Mouse (Mus musculus): ENCODE measurements at regions not wholly inside any gene's neighbourhood (a gene's known extent, or its start where the extent isn't known, plus 50 kb on each side); places are given as distances from the start of the nearest gene placed in this dataset.

GRCm38 (mm10) chr8:116837991-116838390 is 83.3 kb downstream of the Cmc2 start:
- DNase-seq (ENCODE audit: low spot score) = no peak
- no peak overlapping the region for H3K4me3 ChIP-seq
- WGBS = 68% methylated on average over 2 of the region's 2 CpGs
- no peaks in the 10 kb centered on the region for H3K27me3 ChIP-seq (replicated peaks; ENCODE audit: low read depth, poor library complexity, severe bottlenecking)
- no peaks in the 10 kb centered on the region for H3K4me1 ChIP-seq
- no peak overlapping the region for H3K27ac ChIP-seq (replicated peaks)
- no peaks in the 10 kb centered on the region for H3K36me3 ChIP-seq (replicated peaks)
- no peaks in the 10 kb centered on the region for H3K9me3 ChIP-seq

- DNase-seq (ENCODE audit: low spot score) = no peak
- no peaks in the 10 kb centered on the region for H3K36me3 ChIP-seq (replicated peaks)
- H3K27me3 ChIP-seq (replicated peaks; ENCODE audit: low read depth, poor library complexity, severe bottlenecking) = no peaks in the 10 kb centered on the region
- H3K4me1 ChIP-seq = no peaks in the 10 kb centered on the region
- H3K4me3 ChIP-seq = no peak overlapping the region
- WGBS = 81% methylated on average over 2 of the region's 2 CpGs
- H3K27ac ChIP-seq (replicated peaks) = no peak overlapping the region
- H3K9me3 ChIP-seq = no peaks in the 10 kb centered on the region
Observed at GRCm38 (mm10) chr8:116832181-116832580, 89.1 kb downstream of the Cmc2 start.

- no peaks in the 10 kb centered on the region for H3K36me3 ChIP-seq (replicated peaks)
- H3K27ac ChIP-seq (replicated peaks) = no peak overlapping the region
- H3K27me3 ChIP-seq (replicated peaks; ENCODE audit: low read depth, poor library complexity, severe bottlenecking) = no peaks in the 10 kb centered on the region
- 89% methylated on average over 3 of the region's 3 CpGs for WGBS
- no peaks in the 10 kb centered on the region for H3K4me1 ChIP-seq
- H3K9me3 ChIP-seq = no peaks in the 10 kb centered on the region
- H3K4me3 ChIP-seq = no peak overlapping the region
- DNase-seq (ENCODE audit: low spot score) = no peak
Observed at GRCm38 (mm10) chr8:116829631-116830030, 91.6 kb downstream of the Cmc2 start.

DNA sequence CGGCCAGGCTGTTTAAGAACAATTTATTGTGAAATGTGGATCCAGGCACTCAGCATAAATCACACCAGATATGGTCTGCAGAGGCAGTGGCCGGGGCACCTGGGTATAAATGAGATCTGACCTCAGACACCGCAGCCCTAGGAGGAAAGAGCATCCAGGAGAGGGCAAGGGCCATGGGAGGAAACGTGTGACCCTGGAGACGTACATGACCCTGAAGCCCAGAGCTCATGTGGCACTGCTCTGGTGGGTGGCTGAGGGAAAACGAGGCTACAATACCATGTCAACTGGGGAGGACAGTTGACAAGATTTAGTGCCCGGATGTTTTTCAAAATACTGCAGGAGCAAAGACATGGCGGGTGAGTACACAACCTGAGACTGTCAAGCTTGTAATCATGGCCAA is 93.0 kb downstream of the Cmc2 start:
- no peak overlapping the region for H3K27ac ChIP-seq (replicated peaks)
- WGBS = 81% methylated on average over 8 of the region's 8 CpGs

GRCm38 (mm10) chr8:116827141-116827540 is 94.1 kb downstream of the Cmc2 start:
- Histone ChIP-seq H3K27me3 (replicated peaks; ENCODE audit: low read depth, poor library complexity, severe bottlenecking) (no peaks in the 10 kb centered on the region), H3K9me3 (no peaks in the 10 kb centered on the region), H3K27ac (replicated peaks) (no peak overlapping the region), H3K4me3 (no peak overlapping the region), H3K36me3 (replicated peaks) (no peaks in the 10 kb centered on the region), H3K4me1 (no peaks in the 10 kb centered on the region)
- DNase-seq (ENCODE audit: low spot score) = no peak
- 93% methylated on average over 13 of the region's 13 CpGs for WGBS

More for the DNA sequence above, 93.0 kb downstream of the Cmc2 start:
- H3K4me3 ChIP-seq = no peak overlapping the region
- H3K36me3 ChIP-seq (replicated peaks) = no peaks in the 10 kb centered on the region
- H3K4me1 ChIP-seq = no peaks in the 10 kb centered on the region
- H3K9me3 ChIP-seq = no peaks in the 10 kb centered on the region
- no peaks in the 10 kb centered on the region for H3K27me3 ChIP-seq (replicated peaks; ENCODE audit: low read depth, poor library complexity, severe bottlenecking)
- no peak for DNase-seq (ENCODE audit: low spot score)

- Histone ChIP-seq H3K36me3 (replicated peaks) (no peaks in the 10 kb centered on the region), H3K4me3 (no peak overlapping the region), H3K27ac (replicated peaks) (no peak overlapping the region), H3K4me1 (0 out of 2 replicates have a peak, but pooled peaks cover 4% of the 10 kb centered on the region), H3K27me3 (replicated peaks; ENCODE audit: low read depth, poor library complexity, severe bottlenecking) (no peaks in the 10 kb centered on the region), H3K9me3 (no peaks in the 10 kb centered on the region)
- WGBS = 56% methylated on average over 10 of the region's 10 CpGs
- peak; percentile 12 for DNase-seq (ENCODE audit: low spot score)
Observed at GRCm38 (mm10) chr8:116814118-116814851, 81.5 kb upstream of the Cdyl2 start.

DNA sequence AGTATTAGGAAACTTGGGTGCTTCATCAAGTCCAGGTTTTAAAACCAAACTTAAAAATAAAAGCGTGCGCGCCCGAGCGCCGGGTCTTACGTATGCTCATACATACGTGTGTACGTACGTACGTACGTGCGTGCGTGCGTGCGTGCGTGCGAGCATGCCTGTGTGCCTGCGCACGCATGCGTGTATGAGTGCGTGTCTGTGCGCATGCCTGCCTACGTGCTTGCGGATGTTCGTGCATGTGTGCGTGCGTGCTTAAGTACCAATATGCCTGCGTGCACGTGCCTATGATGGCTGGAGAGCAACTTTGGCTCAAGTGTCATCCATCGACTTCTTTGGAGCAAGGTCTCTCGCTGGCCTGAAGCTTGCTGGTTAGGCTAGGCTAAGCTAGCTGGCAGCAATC is 68.5 kb upstream of the Cdyl2 start:
- no peaks in the 10 kb centered on the region for H3K36me3 ChIP-seq (replicated peaks)

GRCm38 (mm10) chr8:116800636-116801035 is 67.8 kb upstream of the Cdyl2 start:
- no peak for DNase-seq (ENCODE audit: low spot score)
- 0 out of 2 replicates have a peak, but pooled peaks cover 4% of the 10 kb centered on the region for H3K9me3 ChIP-seq
- H3K27ac ChIP-seq (replicated peaks) = no peak overlapping the region
- no peak overlapping the region for H3K4me3 ChIP-seq
- H3K36me3 ChIP-seq (replicated peaks) = no peaks in the 10 kb centered on the region
- H3K4me1 ChIP-seq = no peaks in the 10 kb centered on the region
- 88% methylated on average over 14 of the region's 14 CpGs for WGBS
- H3K27me3 ChIP-seq (replicated peaks; ENCODE audit: low read depth, poor library complexity, severe bottlenecking) = no peaks in the 10 kb centered on the region

More for the DNA sequence above, 68.5 kb upstream of the Cdyl2 start:
- no peak overlapping the region for H3K4me3 ChIP-seq
- H3K9me3 ChIP-seq = 0 out of 2 replicates have a peak, but pooled peaks cover 4% of the 10 kb centered on the region
- 95% methylated on average over 32 of the region's 32 CpGs for WGBS
- no peaks in the 10 kb centered on the region for H3K27me3 ChIP-seq (replicated peaks; ENCODE audit: low read depth, poor library complexity, severe bottlenecking)
- DNase-seq (ENCODE audit: low spot score) = no peak
- H3K4me1 ChIP-seq = no peaks in the 10 kb centered on the region
- H3K27ac ChIP-seq (replicated peaks) = no peak overlapping the region

DNA sequence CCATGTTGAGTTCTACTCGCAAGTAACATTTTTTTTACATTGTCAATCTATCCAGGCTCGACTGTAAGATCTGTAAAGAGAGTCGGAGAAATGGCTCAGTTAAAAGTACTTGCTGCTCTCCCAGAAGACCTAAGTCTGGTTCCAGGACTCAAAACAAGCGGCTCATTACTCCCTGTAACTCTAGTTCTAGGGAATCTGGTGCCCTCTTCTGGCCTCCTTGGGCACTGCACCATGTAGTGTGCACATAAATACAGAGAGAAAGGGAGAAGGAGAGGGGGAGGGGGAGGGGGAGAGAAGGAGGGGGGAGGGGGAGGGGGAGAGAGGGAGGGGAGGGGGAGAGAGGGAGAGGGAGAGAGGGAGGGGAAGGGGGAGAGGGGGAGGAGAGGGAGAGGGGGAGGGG is 66.2 kb upstream of the Cdyl2 start:
- 87% methylated on average over 4 of the region's 4 CpGs for WGBS
- H3K36me3 ChIP-seq (replicated peaks) = no peaks in the 10 kb centered on the region
- H3K4me1 ChIP-seq = no peaks in the 10 kb centered on the region
- H3K27me3 ChIP-seq (replicated peaks; ENCODE audit: low read depth, poor library complexity, severe bottlenecking) = no peaks in the 10 kb centered on the region
- no peak for DNase-seq (ENCODE audit: low spot score)
- no peak overlapping the region for H3K27ac ChIP-seq (replicated peaks)
- H3K9me3 ChIP-seq = 0 out of 2 replicates have a peak, but pooled peaks cover 4% of the 10 kb centered on the region
- H3K4me3 ChIP-seq = no peak overlapping the region

GRCm38 (mm10) chr8:116795713-116796112 is 62.9 kb upstream of the Cdyl2 start:
- Histone ChIP-seq H3K4me1 (no peaks in the 10 kb centered on the region), H3K27me3 (replicated peaks; ENCODE audit: low read depth, poor library complexity, severe bottlenecking) (no peaks in the 10 kb centered on the region), H3K9me3 (0 out of 2 replicates have a peak, but pooled peaks cover 4% of the 10 kb centered on the region), H3K4me3 (no peak overlapping the region), H3K27ac (replicated peaks) (no peak overlapping the region), H3K36me3 (replicated peaks) (no peaks in the 10 kb centered on the region)
- WGBS = 94% methylated on average over 6 of the region's 6 CpGs
- DNase-seq (ENCODE audit: low spot score) = no peak

DNA sequence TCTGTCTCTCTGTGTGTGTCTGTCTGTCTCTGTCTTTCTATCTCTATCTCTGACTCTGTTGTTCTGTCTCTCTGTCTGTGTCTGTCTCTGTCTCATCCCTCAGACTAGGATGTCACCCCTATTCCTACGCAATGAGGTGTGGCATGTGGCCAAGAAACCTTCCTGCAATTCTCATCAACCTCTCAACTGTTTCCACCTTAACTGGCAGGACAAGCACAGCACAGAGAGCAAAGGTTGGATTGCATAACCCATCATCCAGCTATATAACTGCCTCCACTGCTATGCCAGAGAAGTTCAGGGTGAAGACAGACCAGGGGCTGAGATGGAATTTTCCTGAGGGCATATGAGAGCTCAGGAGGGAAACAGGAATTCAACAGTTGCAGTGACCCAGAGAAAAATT is 60.3 kb upstream of the Cdyl2 start:
- DNase-seq (ENCODE audit: low spot score) = no peak
- no peaks in the 10 kb centered on the region for H3K27me3 ChIP-seq (replicated peaks; ENCODE audit: low read depth, poor library complexity, severe bottlenecking)
- 80% methylated on average over 1 of the region's 1 CpGs for WGBS

DNA sequence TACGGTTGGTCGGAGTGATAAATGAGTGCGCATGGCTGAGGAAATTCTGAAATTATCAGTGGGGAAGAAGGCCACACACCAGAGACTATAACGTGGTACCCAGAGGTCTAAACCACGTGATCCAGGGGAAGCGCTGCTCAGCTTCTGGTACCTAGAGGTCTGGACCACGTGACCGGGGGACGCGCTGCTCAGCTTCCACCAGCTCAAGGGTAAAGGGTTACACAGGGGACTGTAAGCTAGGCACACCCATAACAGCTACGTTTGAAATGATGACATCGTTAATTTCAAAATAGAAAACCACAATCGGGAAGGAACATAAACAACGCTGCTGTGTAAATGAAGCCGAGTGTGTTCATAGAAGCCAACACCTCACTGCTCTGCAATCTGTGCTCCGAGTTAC is 57.5 kb upstream of the Cdyl2 start:
- no peaks in the 10 kb centered on the region for H3K4me1 ChIP-seq
- no peak overlapping the region for H3K4me3 ChIP-seq
- H3K27ac ChIP-seq (replicated peaks) = no peak overlapping the region
- no peak for DNase-seq (ENCODE audit: low spot score)
- H3K36me3 ChIP-seq (replicated peaks) = no peaks in the 10 kb centered on the region
- 0 out of 2 replicates have a peak, but pooled peaks cover 4% of the 10 kb centered on the region for H3K9me3 ChIP-seq
- 87% methylated on average over 16 of the region's 16 CpGs for WGBS
- H3K27me3 ChIP-seq (replicated peaks; ENCODE audit: low read depth, poor library complexity, severe bottlenecking) = no peaks in the 10 kb centered on the region

More for the DNA sequence above, 60.3 kb upstream of the Cdyl2 start:
- H3K4me3 ChIP-seq = no peak overlapping the region
- no peaks in the 10 kb centered on the region for H3K4me1 ChIP-seq
- H3K36me3 ChIP-seq (replicated peaks) = no peaks in the 10 kb centered on the region
- no peak overlapping the region for H3K27ac ChIP-seq (replicated peaks)
- H3K9me3 ChIP-seq = no peaks in the 10 kb centered on the region
